Mouse (Mus musculus) hindbrain, embryonic 12.5 days (tissue): ENCODE measurements around the gene Pias1. TPM values are rescaled to one million over a fixed set of nuclear protein-coding genes. Genes with fewer than 3 reads are reported as not detected.

Experiments
- polyA plus RNA-seq: library from polyadenylated mRNA; unstranded; fragments of >200 nt; fragmentation: Nextera tagmentation; extraction: Ambion mirVana; gene quantifications from 2 replicates; pipeline ENCODE4 v1.2.1, GENCODE M21; 2016

The Pias1 gene
- polyA plus RNA-seq, 1 experiment from 2014 or later = 62.3 TPM

Other genes with a start within 250 kb of the Pias1 start
- gene Fem1b, start 176.0 kb downstream of the Pias1 start, polyA plus RNA-seq = 55.7 and 60.4 TPM in 2 replicates
- 8.6 and 8.8 TPM in 2 replicates for gene Cln6, start 149.1 kb downstream of the Pias1 start, polyA plus RNA-seq
- gene Calml4, start 129.8 kb downstream of the Pias1 start, polyA plus RNA-seq = 11.8 and 12.5 TPM in 2 replicates
- gene Skor1, start 161.0 kb upstream of the Pias1 start, polyA plus RNA-seq = 24.0 and 27.1 TPM in 2 replicates